Mouse (Mus musculus): Measurements from ENCODE around the gene Gm49486.

GRCm38 (mm10) chr15:79194048-79194447, 35.1 kb upstream of the Gm49486 start:
- no peak for TF ChIP-seq CTCF (IDR thresholded peaks at IDR 0.05; ENCODE audit: extremely low read depth, insufficient read length, insufficient replicate concordance, low read depth, low read length)
- no peak for TF ChIP-seq POLR2A (IDR thresholded peaks at IDR 0.05; ENCODE audit: low read depth, low read length)

Measured in small intestine, adult 2 months (tissue).